In genomic region chr9:42550116-42550515, GRCm38 (mm10) we compare ENCODE assay signal across 7 mouse cellular contexts. TPM values are rescaled to one million over a fixed set of nuclear protein-coding genes. Genes with fewer than 3 reads are reported as not detected.
DNase-seq lines count a peak whose midpoint lies in the region; ATAC-seq and TF ChIP-seq lines count a peak whose summit lies in the region.

No protein-coding gene starts in this region.

- H3K4me3 ChIP-seq in forebrain, embryonic 15.5 days = no peak overlapping the region
- H3K4me3 ChIP-seq in hindbrain, embryonic 13.5 days = no peak overlapping the region
- no peak overlapping the region for H3K4me3 ChIP-seq in midbrain, embryonic 14.5 days (replicated peaks; ENCODE audit: low read depth, low read length)
- no peak overlapping the region for H3K4me3 ChIP-seq in spleen, adult 2 months (ENCODE audit: extremely low read depth, insufficient read depth, insufficient read length)

- H3K9me3 ChIP-seq in forebrain, embryonic 15.5 days = no peaks in the 10 kb centered on the region
- no peaks in the 10 kb centered on the region; the same call in 1 of the 2 replicates for H3K9me3 ChIP-seq in hindbrain, embryonic 13.5 days
- H3K9me3 ChIP-seq in midbrain, embryonic 14.5 days (ENCODE audit: control insufficient read depth, low read length) = no peaks in the 10 kb centered on the region

- 10% methylated on average over 13 of the region's 13 CpGs for WGBS in forebrain, embryonic 15.5 days
- WGBS in hindbrain, embryonic 13.5 days = 16% methylated on average over 13 of the region's 13 CpGs
- 15% methylated on average over 13 of the region's 13 CpGs for WGBS in midbrain, embryonic 14.5 days
- 22% methylated on average over 13 of the region's 13 CpGs for WGBS in spleen, adult 2 months

- intact Hi-C loops in left cerebral cortex, postnatal 10 days (cut with DNase I) = loop anchor here (2.0 kb wide), 1 partner anchor 395 kb away; the partner anchor contains the start of gene Grik4

- no peak overlapping the region for H3K9ac ChIP-seq in forebrain, embryonic 15.5 days (replicated peaks)
- H3K9ac ChIP-seq in hindbrain, embryonic 13.5 days = no peak overlapping the region
- H3K9ac ChIP-seq in midbrain, embryonic 14.5 days (replicated peaks; ENCODE audit: low read length) = no peak overlapping the region

- ATAC-seq in cerebellum, adult (ENCODE audit: insufficient number of reproducible peaks, low FRiP score, low TSS enrichment) = peak; percentile 72; the same call in 1 of the 2 replicates
- ATAC-seq in forebrain, embryonic 15.5 days (replicated peaks) = peak; percentile 80
- ATAC-seq in hindbrain, embryonic 13.5 days (ENCODE audit: low FRiP score) = 0 out of 2 replicates have a peak, but pooled peaks have one; percentile 43
- 0 out of 2 replicates have a peak, but pooled peaks have one; percentile 57 for ATAC-seq in midbrain, embryonic 14.5 days (ENCODE audit: low FRiP score, low TSS enrichment)

- no peaks in the 10 kb centered on the region for H3K36me3 ChIP-seq in forebrain, embryonic 15.5 days
- H3K36me3 ChIP-seq in hindbrain, embryonic 13.5 days = no peaks in the 10 kb centered on the region
- no peaks in the 10 kb centered on the region for H3K36me3 ChIP-seq in midbrain, embryonic 14.5 days (ENCODE audit: control insufficient read depth, insufficient read depth, low read length)
- H3K36me3 ChIP-seq in spleen, adult 2 months (ENCODE audit: control insufficient read depth, insufficient read depth, low read length) = no peaks in the 10 kb centered on the region

- DNase-seq in R1 (ENCODE audit: low read depth, low spot score) = peak; percentile 58
- DNase-seq in left cerebral cortex, postnatal 10 days (ENCODE audit: extremely low spot score in 1 of 2, low spot score in 2 of 2) = peak; percentile 62 to 88
- peak; percentile 85 for DNase-seq in midbrain, embryonic 14.5 days
- peak in 1 of 2 experiments; percentile 8 for DNase-seq in spleen, adult 2 months (ENCODE audit: low read depth in 1 of 2, low spot score in 2 of 2)

- no peaks in the 10 kb centered on the region for H3K27me3 ChIP-seq in forebrain, embryonic 15.5 days
- 0 out of 2 replicates have a peak, but pooled peaks cover 4% of the 10 kb centered on the region for H3K27me3 ChIP-seq in hindbrain, embryonic 13.5 days
- H3K27me3 ChIP-seq in midbrain, embryonic 14.5 days (ENCODE audit: control insufficient read depth, insufficient read depth, low read length) = no peaks in the 10 kb centered on the region
- no peaks in the 10 kb centered on the region for H3K27me3 ChIP-seq in spleen, adult 2 months (ENCODE audit: control insufficient read depth, insufficient read depth, low read length)

- TF ChIP-seq CTCF in spleen, adult 2 months (IDR thresholded peaks at IDR 0.05; ENCODE audit: extremely low read depth, insufficient read depth, insufficient read length, insufficient replicate concordance) = peak; percentile 68; the same call in 1 of the 2 replicates

- TF ChIP-seq POLR2A in spleen, adult 2 months (IDR thresholded peaks at IDR 0.05; ENCODE audit: low read depth, low read length) = no peak

- no peak overlapping the region for H3K4me2 ChIP-seq in forebrain, embryonic 15.5 days (replicated peaks)
- H3K4me2 ChIP-seq in hindbrain, embryonic 13.5 days = no peak overlapping the region
- no peak overlapping the region for H3K4me2 ChIP-seq in midbrain, embryonic 14.5 days (ENCODE audit: low read length)

- H3K4me1 ChIP-seq in forebrain, embryonic 15.5 days = peaks cover 13% of the 10 kb centered on the region
- peaks cover 8% of the 10 kb centered on the region for H3K4me1 ChIP-seq in hindbrain, embryonic 13.5 days (replicated peaks)
- no peaks in the 10 kb centered on the region for H3K4me1 ChIP-seq in midbrain, embryonic 14.5 days (ENCODE audit: control insufficient read depth, insufficient read depth, low read length)
- no peaks in the 10 kb centered on the region for H3K4me1 ChIP-seq in spleen, adult 2 months (ENCODE audit: control insufficient read depth, insufficient read depth, insufficient read length)

- no peak overlapping the region for H3K27ac ChIP-seq in forebrain, embryonic 15.5 days (replicated peaks)
- no peak overlapping the region for H3K27ac ChIP-seq in hindbrain, embryonic 13.5 days
- H3K27ac ChIP-seq in midbrain, embryonic 14.5 days (replicated peaks; ENCODE audit: low read depth, low read length) = no peak overlapping the region
- no peak overlapping the region for H3K27ac ChIP-seq in spleen, adult 2 months (ENCODE audit: insufficient read depth, low read length)

RNA-seq across cellular contexts. Expression of gene Tbcel, which starts 42.5 kb away (rescaled TPM):
- polyA plus RNA-seq in forebrain, embryonic 15.5 days (2015; fragmentation: Nextera tagmentation; extraction: Ambion mirVana) = 5.3 and 5.4 TPM in 2 replicates
- 5.2 and 5.6 TPM in 2 replicates for polyA plus RNA-seq in hindbrain, embryonic 13.5 days (2015; fragmentation: Nextera tagmentation; extraction: Ambion mirVana)
- 10 to 100 TPM; 38.1 to 45.1 TPM for total RNA-seq in left cerebral cortex, postnatal 10 days (2021)
- 6.6 and 7.2 TPM in 2 replicates for polyA plus RNA-seq in midbrain, embryonic 14.5 days (2014; fragmentation: Nextera tagmentation; extraction: Ambion mirVana)
- 6.4 and 8.2 TPM in 2 replicates for polyA plus RNA-seq in spleen, adult 2 months (2012; rRNA removed)
